Mouse (Mus musculus): ENCODE measurements at regions not wholly inside any gene's neighbourhood (a gene's known extent, or its start where the extent isn't known, plus 50 kb on each side); places are given as distances from the start of the nearest gene placed in this dataset.

GRCm38 (mm10) chr15:31673038-31673437 lies 71.4 kb downstream of the Fam173b start:
- Histone ChIP-seq H3K27me3 (ENCODE audit: control insufficient read depth, insufficient read depth, low read length, poor library complexity, severe bottlenecking) (no peaks in the 10 kb centered on the region), H3K27ac (ENCODE audit: insufficient read depth, low read length) (no peak overlapping the region), H3K9ac (ENCODE audit: low read depth, poor library complexity, severe bottlenecking) (no peak overlapping the region), H3K9me3 (replicated peaks; ENCODE audit: control insufficient read depth, insufficient read depth, low read length, poor library complexity, severe bottlenecking) (no peaks in the 10 kb centered on the region), H3K4me3 (ENCODE audit: low read depth, low read length) (no peak overlapping the region), H3K36me3 (ENCODE audit: control insufficient read depth, insufficient read depth, low read length, poor library complexity, severe bottlenecking) (no peaks in the 10 kb centered on the region), H3K4me1 (ENCODE audit: control insufficient read depth, insufficient read depth, low read length) (no peaks in the 10 kb centered on the region)
- TF ChIP-seq CTCF (IDR thresholded peaks at IDR 0.05; ENCODE audit: low read depth, low read length), result no peak
- no peak for TF ChIP-seq EP300 (IDR thresholded peaks at IDR 0.05; ENCODE audit: insufficient read depth, low read depth, low read length)
- no peak for TF ChIP-seq POLR2A (IDR thresholded peaks at IDR 0.05; ENCODE audit: insufficient read depth, low read length)

- Histone ChIP-seq H3K9me3 (replicated peaks; ENCODE audit: control insufficient read depth, insufficient read depth, low read length, poor library complexity, severe bottlenecking) (no peaks in the 10 kb centered on the region), H3K4me1 (ENCODE audit: control insufficient read depth, insufficient read depth, low read length) (no peaks in the 10 kb centered on the region), H3K27ac (ENCODE audit: insufficient read depth, low read length) (no peak overlapping the region), H3K9ac (ENCODE audit: low read depth, poor library complexity, severe bottlenecking) (no peak overlapping the region), H3K4me3 (ENCODE audit: low read depth, low read length) (no peak overlapping the region), H3K27me3 (ENCODE audit: control insufficient read depth, insufficient read depth, low read length, poor library complexity, severe bottlenecking) (no peaks in the 10 kb centered on the region), H3K36me3 (ENCODE audit: control insufficient read depth, insufficient read depth, low read length, poor library complexity, severe bottlenecking) (no peaks in the 10 kb centered on the region)
- TF ChIP-seq CTCF (IDR thresholded peaks at IDR 0.05; ENCODE audit: low read depth, low read length), result no peak
- no peak for TF ChIP-seq POLR2A (IDR thresholded peaks at IDR 0.05; ENCODE audit: insufficient read depth, low read length)
- TF ChIP-seq EP300 (IDR thresholded peaks at IDR 0.05; ENCODE audit: insufficient read depth, low read depth, low read length), result no peak
Measured at GRCm38 (mm10) chr15:31676771-31677191, 75.1 kb downstream of the Fam173b start.

GRCm38 (mm10) chr15:31693109-31693508 lies 91.5 kb downstream of the Fam173b start:
- no peaks in the 10 kb centered on the region for H3K36me3 ChIP-seq (ENCODE audit: control insufficient read depth, insufficient read depth, low read length, poor library complexity, severe bottlenecking)
- H3K27ac ChIP-seq (ENCODE audit: insufficient read depth, low read length), result no peak overlapping the region
- no peak overlapping the region for H3K9ac ChIP-seq (ENCODE audit: low read depth, poor library complexity, severe bottlenecking)
- H3K4me3 ChIP-seq (ENCODE audit: low read depth, low read length), result no peak overlapping the region
- H3K4me1 ChIP-seq (ENCODE audit: control insufficient read depth, insufficient read depth, low read length), result no peaks in the 10 kb centered on the region
- no peaks in the 10 kb centered on the region for H3K27me3 ChIP-seq (ENCODE audit: control insufficient read depth, insufficient read depth, low read length, poor library complexity, severe bottlenecking)
- H3K9me3 ChIP-seq (replicated peaks; ENCODE audit: control insufficient read depth, insufficient read depth, low read length, poor library complexity, severe bottlenecking), result no peaks in the 10 kb centered on the region
- TF ChIP-seq EP300 (IDR thresholded peaks at IDR 0.05; ENCODE audit: insufficient read depth, low read depth, low read length) (no peak), POLR2A (IDR thresholded peaks at IDR 0.05; ENCODE audit: insufficient read depth, low read length) (no peak), CTCF (IDR thresholded peaks at IDR 0.05; ENCODE audit: low read depth, low read length) (no peak)

- no peak overlapping the region for H3K27ac ChIP-seq (ENCODE audit: insufficient read depth, low read length)
- H3K9ac ChIP-seq (ENCODE audit: low read depth, poor library complexity, severe bottlenecking), result no peak overlapping the region
- H3K9me3 ChIP-seq (replicated peaks; ENCODE audit: control insufficient read depth, insufficient read depth, low read length, poor library complexity, severe bottlenecking), result no peaks in the 10 kb centered on the region
- H3K4me3 ChIP-seq (ENCODE audit: low read depth, low read length), result no peak overlapping the region
- TF ChIP-seq POLR2A (IDR thresholded peaks at IDR 0.05; ENCODE audit: insufficient read depth, low read length) (no peak), EP300 (IDR thresholded peaks at IDR 0.05; ENCODE audit: insufficient read depth, low read depth, low read length) (no peak), CTCF (IDR thresholded peaks at IDR 0.05; ENCODE audit: low read depth, low read length) (no peak)
- H3K4me1 ChIP-seq (ENCODE audit: control insufficient read depth, insufficient read depth, low read length), result no peaks in the 10 kb centered on the region
- H3K36me3 ChIP-seq (ENCODE audit: control insufficient read depth, insufficient read depth, low read length, poor library complexity, severe bottlenecking), result no peaks in the 10 kb centered on the region
- H3K27me3 ChIP-seq (ENCODE audit: control insufficient read depth, insufficient read depth, low read length, poor library complexity, severe bottlenecking), result no peaks in the 10 kb centered on the region
Measured at GRCm38 (mm10) chr15:31694877-31695671, 93.4 kb downstream of the Fam173b start.

GRCm38 (mm10) chr15:31703400-31703799 lies 101.7 kb downstream of the Fam173b start:
- Histone ChIP-seq H3K4me1 (ENCODE audit: control insufficient read depth, insufficient read depth, low read length) (no peaks in the 10 kb centered on the region), H3K4me3 (ENCODE audit: low read depth, low read length) (no peak overlapping the region), H3K9ac (ENCODE audit: low read depth, poor library complexity, severe bottlenecking) (no peak overlapping the region), H3K27me3 (ENCODE audit: control insufficient read depth, insufficient read depth, low read length, poor library complexity, severe bottlenecking) (no peaks in the 10 kb centered on the region), H3K27ac (ENCODE audit: insufficient read depth, low read length) (no peak overlapping the region), H3K9me3 (replicated peaks; ENCODE audit: control insufficient read depth, insufficient read depth, low read length, poor library complexity, severe bottlenecking) (peaks cover 11% of the 10 kb centered on the region), H3K36me3 (ENCODE audit: control insufficient read depth, insufficient read depth, low read length, poor library complexity, severe bottlenecking) (no peaks in the 10 kb centered on the region)
- TF ChIP-seq POLR2A (IDR thresholded peaks at IDR 0.05; ENCODE audit: insufficient read depth, low read length) (no peak), EP300 (IDR thresholded peaks at IDR 0.05; ENCODE audit: insufficient read depth, low read depth, low read length) (no peak), CTCF (IDR thresholded peaks at IDR 0.05; ENCODE audit: low read depth, low read length) (no peak)

- no peaks in the 10 kb centered on the region for H3K4me1 ChIP-seq (ENCODE audit: control insufficient read depth, insufficient read depth, low read length)
- no peak overlapping the region for H3K27ac ChIP-seq (ENCODE audit: insufficient read depth, low read length)
- no peaks in the 10 kb centered on the region for H3K27me3 ChIP-seq (ENCODE audit: control insufficient read depth, insufficient read depth, low read length, poor library complexity, severe bottlenecking)
- no peaks in the 10 kb centered on the region for H3K36me3 ChIP-seq (ENCODE audit: control insufficient read depth, insufficient read depth, low read length, poor library complexity, severe bottlenecking)
- H3K9me3 ChIP-seq (replicated peaks; ENCODE audit: control insufficient read depth, insufficient read depth, low read length, poor library complexity, severe bottlenecking), result peaks cover 9% of the 10 kb centered on the region
- H3K4me3 ChIP-seq (ENCODE audit: low read depth, low read length), result no peak overlapping the region
- H3K9ac ChIP-seq (ENCODE audit: low read depth, poor library complexity, severe bottlenecking), result no peak overlapping the region
- no peak for TF ChIP-seq POLR2A (IDR thresholded peaks at IDR 0.05; ENCODE audit: insufficient read depth, low read length)
- no peak for TF ChIP-seq CTCF (IDR thresholded peaks at IDR 0.05; ENCODE audit: low read depth, low read length)
- TF ChIP-seq EP300 (IDR thresholded peaks at IDR 0.05; ENCODE audit: insufficient read depth, low read depth, low read length), result no peak
Measured at GRCm38 (mm10) chr15:31707416-31707815, 105.8 kb downstream of the Fam173b start.
